Mouse (Mus musculus) hindbrain, postnatal 0 days (tissue): ENCODE data around the gene Cntn4. TPM values are rescaled to one million over a fixed set of nuclear protein-coding genes. Genes with fewer than 3 reads are reported as not detected.
"Not testable (repeated sequence)": the region's sequence is repeated elsewhere in the genome, so short reads cannot be mapped to it uniquely, and the experiment has no call there.

Experiments
- ATAC-seq: fragments of 200-750 bp; cut with Nextera tagmentation; 2 replicates; pipeline ENCODE4 v1.8.0; 2017; ENCODE audit warnings: mild to moderate bottlenecking, moderate TSS enrichment, moderate library complexity
- DNase-seq: peaks from one replicate; pipeline ENCODE4 v3.0.0-alpha.2; 2015; ENCODE audit warnings: low spot score
- H3K27ac ChIP-seq: fragments of 300-500 bp; sonication (generic); 2 replicates; pipeline ENCODE4 v1.5.1; 2014; ENCODE audit warnings: mild to moderate bottlenecking
- H3K27me3 ChIP-seq: fragments of 300-500 bp; sonication (generic); 2 replicates; pipeline ENCODE4 v1.6.1; 2014; ENCODE audit warnings: low read length, mixed read lengths; ENCODE audit not compliant: insufficient read depth
- H3K36me3 ChIP-seq: fragments of 300-500 bp; sonication (generic); 2 replicates; pipeline ENCODE4 v1.6.1; 2014; ENCODE audit warnings: low read length, mixed read lengths; ENCODE audit not compliant: insufficient read depth
- H3K4me1 ChIP-seq: fragments of 300-500 bp; sonication (generic); 2 replicates; pipeline ENCODE4 v1.6.1; 2014; ENCODE audit warnings: antibody characterized with exemption, low read length, mixed read lengths; ENCODE audit not compliant: insufficient read depth
- H3K4me2 ChIP-seq: fragments of 300-500 bp; sonication (generic); 2 replicates; pipeline ENCODE4 v1.6.1; 2014; ENCODE audit warnings: low read depth, mild to moderate bottlenecking, low read length, moderate library complexity, mixed read lengths
- H3K4me3 ChIP-seq: fragments of 300-500 bp; sonication (generic); 2 replicates; pipeline ENCODE4 v1.5.1; 2014; ENCODE audit warnings: low read length
- H3K9ac ChIP-seq: fragments of 300-500 bp; sonication (generic); replicated peaks from 2 replicates; pipeline ENCODE4 v1.6.1; 2014; ENCODE audit warnings: mild to moderate bottlenecking, low read length, moderate library complexity, mixed read lengths
- H3K9me3 ChIP-seq: fragments of 300-500 bp; sonication (generic); 2 replicates; pipeline ENCODE4 v1.6.1; 2016; ENCODE audit warnings: low read length, mixed read lengths
- CTCF ChIP-seq: IDR thresholded peaks from 2 replicates; pipeline ENCODE4 v1.5.1; 2016; ENCODE audit warnings: antibody characterized with exemption, control low read depth, low read depth
- WGBS: fragments of 180-500 bp; shearing (Covaris S2); extraction: QIAGEN DNeasy Blood & Tissue Kit; methylation state at CpG from one replicate; pipeline ENCODE4 v1.1.7; 2014; 5-methylcytosine and 5-hydroxymethylcytosine counted together
- polyA plus RNA-seq: library from polyadenylated mRNA; unstranded; fragments of >200 nt; fragmentation: Nextera tagmentation; extraction: Ambion mirVana; gene quantifications from 2 replicates; pipeline ENCODE4 v1.2.1, GENCODE M21; 2015
- total RNA-seq: library from RNA; depleted of rRNA; stranded (reverse); fragments of >200 nt; gene quantifications from 2 replicates; pipeline ENCODE4 v1.2.3, GENCODE M21; 2014

The Cntn4 gene
- total and polyA plus RNA-seq, 2 experiments from 2014 or later, result 17.3 to 21.5 TPM

GRCm38 (mm10) chr6:106332933-106333332 lies 655.5 kb downstream of the Cntn4 start:
- H3K4me2 ChIP-seq, result no peak overlapping the region
- H3K9ac ChIP-seq, result no peak overlapping the region
- ATAC-seq (no peak), DNase-seq (no peak)
- no peaks in the 10 kb centered on the region for H3K27me3 ChIP-seq
- H3K36me3 ChIP-seq, result no peaks in the 10 kb centered on the region
- H3K4me1 ChIP-seq, result no peaks in the 10 kb centered on the region
- TF ChIP-seq CTCF, result no peak
- no peak overlapping the region for H3K4me3 ChIP-seq
- no peaks in the 10 kb centered on the region for H3K9me3 ChIP-seq
- no peak overlapping the region for H3K27ac ChIP-seq
- 90% methylated on average over 1 of the region's 1 CpGs for WGBS

GRCm38 (mm10) chr6:106335066-106335465 lies 657.6 kb downstream of the Cntn4 start:
- no peak for ATAC-seq

GRCm38 (mm10) chr6:106336805-106337204 lies 659.3 kb downstream of the Cntn4 start:
- Histone ChIP-seq H3K36me3 (no peaks in the 10 kb centered on the region), H3K9ac (no peak overlapping the region), H3K27ac (no peak overlapping the region), H3K4me2 (no peak overlapping the region), H3K4me3 (no peak overlapping the region), H3K27me3 (no peaks in the 10 kb centered on the region), H3K4me1 (no peaks in the 10 kb centered on the region), H3K9me3 (no peaks in the 10 kb centered on the region)
- DNase-seq (no peak), ATAC-seq (no peak)
- WGBS, result 84% methylated on average over 3 of the region's 3 CpGs
- no peak for TF ChIP-seq CTCF

More at GRCm38 (mm10) chr6:106335066-106335465, 657.6 kb downstream of the Cntn4 start:
- Histone ChIP-seq H3K27me3 (no peaks in the 10 kb centered on the region), H3K9ac (no peak overlapping the region), H3K9me3 (no peaks in the 10 kb centered on the region), H3K4me1 (no peaks in the 10 kb centered on the region), H3K4me3 (no peak overlapping the region), H3K4me2 (no peak overlapping the region), H3K27ac (no peak overlapping the region), H3K36me3 (no peaks in the 10 kb centered on the region)
- TF ChIP-seq CTCF, result no peak
- DNase-seq, result no peak
- 26% methylated on average over 1 of the region's 1 CpGs for WGBS

GRCm38 (mm10) chr6:106337829-106338228 lies 660.4 kb downstream of the Cntn4 start:
- Histone ChIP-seq H3K4me1 (no peaks in the 10 kb centered on the region), H3K4me3 (no peak overlapping the region), H3K4me2 (no peak overlapping the region), H3K36me3 (no peaks in the 10 kb centered on the region), H3K9ac (no peak overlapping the region), H3K9me3 (no peaks in the 10 kb centered on the region), H3K27ac (no peak overlapping the region), H3K27me3 (no peaks in the 10 kb centered on the region)
- no peak for TF ChIP-seq CTCF
- no peak for DNase-seq
- ATAC-seq, result no peak

GRCm38 (mm10) chr6:106341114-106341513 lies 663.7 kb downstream of the Cntn4 start:
- DNase-seq (no peak), ATAC-seq (no peak)
- Histone ChIP-seq H3K36me3 (no peaks in the 10 kb centered on the region), H3K9ac (no peak overlapping the region), H3K4me2 (no peak overlapping the region), H3K9me3 (no peaks in the 10 kb centered on the region), H3K4me1 (no peaks in the 10 kb centered on the region), H3K4me3 (no peak overlapping the region), H3K27ac (no peak overlapping the region), H3K27me3 (no peaks in the 10 kb centered on the region)
- TF ChIP-seq CTCF, result no peak

GRCm38 (mm10) chr6:106350072-106350471 lies 672.6 kb downstream of the Cntn4 start:
- Histone ChIP-seq H3K9ac (no peak overlapping the region), H3K36me3 (no peaks in the 10 kb centered on the region), H3K4me3 (no peak overlapping the region), H3K27ac (no peak overlapping the region), H3K4me2 (no peak overlapping the region), H3K4me1 (no peaks in the 10 kb centered on the region), H3K9me3 (no peaks in the 10 kb centered on the region), H3K27me3 (no peaks in the 10 kb centered on the region)
- TF ChIP-seq CTCF, result no peak
- DNase-seq (no peak), ATAC-seq (no peak)
- 42% methylated on average over 3 of the region's 3 CpGs for WGBS

GRCm38 (mm10) chr6:106351389-106351788 lies 673.9 kb downstream of the Cntn4 start:
- no peak overlapping the region for H3K27ac ChIP-seq
- ATAC-seq, result no peak
- no peak overlapping the region for H3K9ac ChIP-seq
- no peak overlapping the region for H3K4me3 ChIP-seq
- no peak for DNase-seq
- no peaks in the 10 kb centered on the region for H3K4me1 ChIP-seq
- 78% methylated on average over 2 of the region's 2 CpGs for WGBS
- no peaks in the 10 kb centered on the region for H3K36me3 ChIP-seq
- no peaks in the 10 kb centered on the region for H3K27me3 ChIP-seq
- no peak for TF ChIP-seq CTCF
- no peak overlapping the region for H3K4me2 ChIP-seq
- no peaks in the 10 kb centered on the region for H3K9me3 ChIP-seq

- not testable (repeated sequence) for H3K36me3 ChIP-seq, H3K9me3 ChIP-seq, DNase-seq, H3K27ac ChIP-seq, H3K27me3 ChIP-seq, H3K4me3 ChIP-seq, H3K4me1 ChIP-seq, H3K9ac ChIP-seq, H3K4me2 ChIP-seq, ATAC-seq
- 88% methylated on average over 2 of the region's 2 CpGs for WGBS
These were observed 681.3 kb downstream of the Cntn4 start for GRCm38 (mm10) chr6:106358801-106359200.
